Mouse (Mus musculus) bone marrow, adult 2 months (tissue): ENCODE measurements around the gene Fn3krp. TPM values are rescaled to one million over a fixed set of nuclear protein-coding genes. Genes with fewer than 3 reads are reported as not detected.

Experiments
- H3K27ac ChIP-seq: fragments of 200-500 bp; 2 replicates; pipeline ENCODE4 v1.5.1; 2012; ENCODE audit warnings: low read depth, mild to moderate bottlenecking, control low read depth, inconsistent platforms, low read length; ENCODE audit not compliant: control insufficient read depth, poor library complexity, insufficient read depth
- H3K4me1 ChIP-seq: fragments of 200-500 bp; 2 replicates; pipeline ENCODE4 v1.6.1; 2011; ENCODE audit warnings: low read length; ENCODE audit not compliant: control insufficient read depth, insufficient read depth
- H3K4me3 ChIP-seq: fragments of 200-500 bp; replicated peaks from 2 replicates; pipeline ENCODE3; 2011; ENCODE audit warnings: mild to moderate bottlenecking, low read depth, low read length, control low read depth; ENCODE audit not compliant: control insufficient read depth
- CTCF ChIP-seq: fragments of 200-500 bp; IDR thresholded peaks from 2 replicates; pipeline ENCODE4 v1.5.1; 2011; ENCODE audit warnings: low read length, control low read depth; ENCODE audit not compliant: control insufficient read depth, insufficient read depth
- POLR2A ChIP-seq: fragments of 200-500 bp; IDR thresholded peaks from 2 replicates; pipeline ENCODE4 v1.6.1; 2011; ENCODE audit warnings: low read depth, mild to moderate bottlenecking, control low read depth, low read length, borderline replicate concordance; ENCODE audit not compliant: control insufficient read depth
- WGBS: fragments of 180-500 bp; shearing (Covaris S2); methylation state at CpG from one replicate; pipeline ENCODE4 v1.1.7; 2018; 5-methylcytosine and 5-hydroxymethylcytosine counted together
- polyA plus RNA-seq: library from polyadenylated mRNA; stranded (reverse); fragments of >200 nt; gene quantifications from 2 replicates; pipeline ENCODE4 v1.2.4, GENCODE M21; 2011; ENCODE audit warnings: low replicate concordance; ENCODE audit not compliant: missing spikeins, insufficient read depth, insufficient read length

Gene Fn3krp
- polyA plus RNA-seq: 29.3 and 53.1 TPM in 2 replicates

- 2% methylated on average over 28 of the region's 28 CpGs for WGBS
- TF ChIP-seq POLR2A (peak; percentile 71; the same call in 1 of the 2 replicates), CTCF (no peak)
- Histone ChIP-seq H3K27ac (peak within 1 kb of the TSS; percentile 76), H3K4me1 (no peaks in the 10 kb centered on the region; the same call in 1 of the 2 replicates), H3K4me3 (peak within 1 kb of the TSS; percentile 78)
Observed at GRCm38 (mm10) chr11:121420830-121421552, at the start of gene Fn3krp. Gene Fn3krp (plus strand): TSS chr11:121421401.

- H3K27ac ChIP-seq: no peak overlapping the region
- H3K4me1 ChIP-seq: no peaks in the 10 kb centered on the region; the same call in 1 of the 2 replicates
- H3K4me3 ChIP-seq: no peak overlapping the region
- TF ChIP-seq CTCF (no peak), POLR2A (no peak)
- WGBS: 66% methylated on average over 6 of the region's 6 CpGs
Observed at GRCm38 (mm10) chr11:121373305-121373704, 47.9 kb upstream of the Fn3krp start.

- TF ChIP-seq CTCF: no peak
- no peak for TF ChIP-seq POLR2A
- H3K27ac ChIP-seq: no peak overlapping the region
- H3K4me3 ChIP-seq: no peak overlapping the region
- H3K4me1 ChIP-seq: no peaks in the 10 kb centered on the region
Observed at GRCm38 (mm10) chr11:121378644-121379043, 42.6 kb upstream of the Fn3krp start.

GRCm38 (mm10) chr11:121380294-121380693 lies 40.9 kb upstream of the Fn3krp start:
- TF ChIP-seq POLR2A (no peak), CTCF (no peak)
- 71% methylated on average over 6 of the region's 6 CpGs for WGBS

GRCm38 (mm10) chr11:121387750-121388553 lies 33.2 kb upstream of the Fn3krp start, which contains the start of gene Rab40b:
Gene Rab40b (minus strand): TSS chr11:121388251.
- WGBS: 2% methylated on average over 61 of the region's 61 CpGs
- TF ChIP-seq CTCF: no peak
- no peak for TF ChIP-seq POLR2A
- Histone ChIP-seq H3K4me1 (no peaks in the 10 kb centered on the region; the same call in 1 of the 2 replicates), H3K27ac (peak within 1 kb of the TSS; percentile 9; the same call in 1 of the 2 replicates), H3K4me3 (peak within 1 kb of the TSS; percentile 49)

More at GRCm38 (mm10) chr11:121380294-121380693, 40.9 kb upstream of the Fn3krp start:
- no peaks in the 10 kb centered on the region for H3K4me1 ChIP-seq
- no peak overlapping the region for H3K27ac ChIP-seq
- no peak overlapping the region for H3K4me3 ChIP-seq

- no peak for TF ChIP-seq POLR2A
- no peak for TF ChIP-seq CTCF
- Histone ChIP-seq H3K4me1 (no peaks in the 10 kb centered on the region; the same call in 1 of the 2 replicates), H3K27ac (no peak overlapping the region), H3K4me3 (no peak overlapping the region)
- 13% methylated on average over 6 of the region's 6 CpGs for WGBS
Observed at GRCm38 (mm10) chr11:121388554-121388945, 32.7 kb upstream of the Fn3krp start.

- Histone ChIP-seq H3K27ac (no peak overlapping the region), H3K4me3 (no peak overlapping the region), H3K4me1 (no peaks in the 10 kb centered on the region; the same call in 1 of the 2 replicates)
- WGBS: 52% methylated on average over 3 of the region's 3 CpGs
- no peak for TF ChIP-seq CTCF
Observed at GRCm38 (mm10) chr11:121390793-121391192, 30.4 kb upstream of the Fn3krp start.

GRCm38 (mm10) chr11:121392405-121392804 lies 28.8 kb upstream of the Fn3krp start:
- WGBS: 72% methylated on average over 3 of the region's 3 CpGs
- no peaks in the 10 kb centered on the region; the same call in 1 of the 2 replicates for H3K4me1 ChIP-seq
- no peak overlapping the region for H3K27ac ChIP-seq
- no peak for TF ChIP-seq POLR2A
- no peak for TF ChIP-seq CTCF
- H3K4me3 ChIP-seq: no peak overlapping the region
